Mouse (Mus musculus): Measurements from ENCODE around the gene Klhl6. TPM values are rescaled to one million over a fixed set of nuclear protein-coding genes. Genes with fewer than 3 reads are reported as not detected.

Klhl6 gene
- total and polyA plus RNA-seq, 2 experiments = 1.1 to 3.5 TPM

DNA sequence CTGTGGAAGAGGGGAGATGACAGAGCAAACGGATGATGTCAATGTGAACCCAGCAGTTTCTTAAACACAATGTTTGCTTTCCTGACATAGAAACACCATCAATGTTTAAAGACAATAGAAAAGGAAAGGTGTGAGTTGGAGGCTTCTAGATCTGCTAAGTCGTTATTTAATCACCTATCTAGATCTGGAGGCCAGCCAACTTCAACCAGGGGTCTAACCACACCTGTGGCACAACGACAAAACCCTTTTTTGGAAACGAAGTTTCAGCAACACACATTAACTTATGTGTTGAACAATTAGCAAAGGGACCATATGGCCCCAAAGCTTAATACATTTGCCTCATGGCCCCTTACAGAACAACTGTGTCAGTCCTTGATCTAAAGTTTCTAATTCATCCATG lies 6.0 kb downstream of the Klhl6 start:
- no peaks in the 10 kb centered on the region; the same call in 1 of the 2 replicates for H3K36me3 ChIP-seq (ENCODE audit: control insufficient read depth, insufficient read depth, low read length)
- 55% methylated on average over 4 of the region's 4 CpGs for WGBS
- H3K4me3 ChIP-seq (ENCODE audit: insufficient read depth, low read depth, low read length) = no peak overlapping the region
- H3K9ac ChIP-seq (ENCODE audit: low read depth, low read length) = no peak overlapping the region
- TF ChIP-seq CTCF (IDR thresholded peaks at IDR 0.05; ENCODE audit: low read depth, low read length) (no peak), POLR2A (IDR thresholded peaks at IDR 0.05; ENCODE audit: extremely low read depth, insufficient read depth, low read length) (no peak)
- no peaks in the 10 kb centered on the region for H3K27me3 ChIP-seq (ENCODE audit: control insufficient read depth, insufficient read depth, low read length)
- H3K27ac ChIP-seq (replicated peaks; ENCODE audit: insufficient read depth, low read depth, low read length) = no peak overlapping the region
- no peak for DNase-seq (ENCODE audit: extremely low read depth, low read depth, low spot score)
- H3K79me2 ChIP-seq (ENCODE audit: control insufficient read depth, insufficient read depth, low read length) = no peaks in the 10 kb centered on the region; the same call in 1 of the 2 replicates
- no peaks in the 10 kb centered on the region; the same call in 1 of the 2 replicates for H3K4me1 ChIP-seq (ENCODE audit: control insufficient read depth, insufficient read depth, low read length)

DNA sequence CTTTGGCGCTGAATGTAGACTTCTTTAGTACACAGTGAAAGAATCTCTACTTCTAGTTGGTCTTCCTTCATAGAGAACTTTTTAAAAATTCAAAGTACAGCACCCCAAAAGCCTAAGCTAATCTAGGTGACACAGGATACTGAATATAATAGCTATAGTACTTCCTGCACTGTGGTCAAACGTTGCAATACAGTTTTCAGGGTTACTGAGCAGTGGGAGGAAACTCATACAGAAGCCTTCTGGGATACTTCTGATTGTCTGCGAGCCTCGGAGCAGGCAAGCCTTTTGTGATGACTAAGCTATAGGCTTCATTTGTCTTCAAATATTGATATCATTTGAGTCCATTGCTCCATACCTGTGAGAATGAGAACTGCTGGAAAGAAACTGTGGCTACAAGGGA lies 7.4 kb downstream of the Klhl6 start:
- 68% methylated on average over 4 of the region's 4 CpGs for WGBS
- Histone ChIP-seq H3K27me3 (ENCODE audit: control insufficient read depth, insufficient read depth, low read length) (no peaks in the 10 kb centered on the region), H3K27ac (replicated peaks; ENCODE audit: insufficient read depth, low read depth, low read length) (no peak overlapping the region), H3K9ac (ENCODE audit: low read depth, low read length) (no peak overlapping the region), H3K36me3 (ENCODE audit: control insufficient read depth, insufficient read depth, low read length) (no peaks in the 10 kb centered on the region; the same call in 1 of the 2 replicates), H3K4me1 (ENCODE audit: control insufficient read depth, insufficient read depth, low read length) (no peaks in the 10 kb centered on the region; the same call in 1 of the 2 replicates), H3K4me3 (ENCODE audit: insufficient read depth, low read depth, low read length) (no peak overlapping the region), H3K79me2 (ENCODE audit: control insufficient read depth, insufficient read depth, low read length) (no peaks in the 10 kb centered on the region; the same call in 1 of the 2 replicates)
- TF ChIP-seq CTCF (IDR thresholded peaks at IDR 0.05; ENCODE audit: low read depth, low read length) (no peak), POLR2A (IDR thresholded peaks at IDR 0.05; ENCODE audit: extremely low read depth, insufficient read depth, low read length) (no peak)
- no peak for DNase-seq (ENCODE audit: extremely low read depth, low read depth, low spot score)

DNA sequence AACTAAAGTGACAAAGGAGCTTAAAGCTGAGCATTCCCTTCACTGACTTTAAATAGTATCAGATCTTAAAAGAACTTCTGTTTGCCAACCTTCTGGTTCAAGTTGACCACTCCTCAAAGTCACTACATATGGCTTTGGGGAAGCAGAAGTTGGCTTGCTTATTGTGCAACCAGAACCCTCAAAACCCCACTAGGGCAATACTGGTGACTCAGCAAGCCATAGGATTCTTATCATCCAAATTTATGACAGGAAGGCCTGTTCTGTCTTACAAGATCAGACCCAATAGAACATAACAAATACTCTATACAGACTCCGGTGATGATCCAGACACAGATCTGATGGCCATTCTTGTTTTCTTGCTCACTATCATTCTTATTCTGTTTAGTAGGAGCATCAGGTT lies 9.4 kb downstream of the Klhl6 start:
- H3K27me3 ChIP-seq (ENCODE audit: control insufficient read depth, insufficient read depth, low read length) = no peaks in the 10 kb centered on the region
- no peak overlapping the region for H3K9ac ChIP-seq (ENCODE audit: low read depth, low read length)
- 87% methylated on average over 1 of the region's 1 CpGs for WGBS
- no peak for TF ChIP-seq CTCF (IDR thresholded peaks at IDR 0.05; ENCODE audit: low read depth, low read length)
- TF ChIP-seq POLR2A (IDR thresholded peaks at IDR 0.05; ENCODE audit: extremely low read depth, insufficient read depth, low read length) = no peak
- H3K36me3 ChIP-seq (ENCODE audit: control insufficient read depth, insufficient read depth, low read length) = no peaks in the 10 kb centered on the region; the same call in 1 of the 2 replicates
- H3K79me2 ChIP-seq (ENCODE audit: control insufficient read depth, insufficient read depth, low read length) = no peaks in the 10 kb centered on the region; the same call in 1 of the 2 replicates
- H3K27ac ChIP-seq (replicated peaks; ENCODE audit: insufficient read depth, low read depth, low read length) = no peak overlapping the region
- no peaks in the 10 kb centered on the region; the same call in 1 of the 2 replicates for H3K4me1 ChIP-seq (ENCODE audit: control insufficient read depth, insufficient read depth, low read length)
- peak; percentile 34 for DNase-seq (ENCODE audit: extremely low read depth, low read depth, low spot score)
- no peak overlapping the region for H3K4me3 ChIP-seq (ENCODE audit: insufficient read depth, low read depth, low read length)

DNA sequence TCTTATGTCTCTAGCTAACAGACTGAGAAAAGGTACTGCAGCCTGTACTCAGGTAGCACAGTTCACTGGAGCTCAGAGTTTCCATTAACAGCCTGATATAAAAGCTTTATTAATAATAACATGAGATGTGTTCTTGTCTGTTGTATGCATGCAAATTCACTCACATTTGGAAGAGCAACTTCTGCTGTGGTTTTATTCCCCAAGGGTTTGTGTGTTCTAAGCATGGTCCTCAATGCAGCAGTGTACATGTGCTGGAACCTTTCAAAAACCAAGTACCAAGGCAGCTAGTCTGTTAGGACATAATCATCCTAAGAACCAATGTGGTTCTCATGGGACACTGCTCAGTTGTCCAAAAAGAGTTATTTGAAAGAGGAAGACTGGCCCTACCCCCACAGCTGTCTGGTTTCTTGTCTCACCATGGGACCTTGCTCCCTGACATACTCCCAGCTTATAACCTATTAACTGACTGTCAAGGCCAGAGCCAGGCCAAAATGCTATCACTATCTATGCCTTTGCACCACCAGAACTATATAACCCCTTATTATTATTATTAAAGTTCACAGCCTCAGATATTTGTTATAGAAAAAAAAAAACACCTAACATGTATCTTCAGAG lies 10.0 kb downstream of the Klhl6 start:
- H3K36me3 ChIP-seq (ENCODE audit: control insufficient read depth, insufficient read depth, low read length) = no peaks in the 10 kb centered on the region; the same call in 1 of the 2 replicates
- DNase-seq (ENCODE audit: extremely low read depth, low read depth, low spot score) = no peak

GRCm38 (mm10) chr16:19969506-19969905 lies 13.3 kb downstream of the Klhl6 start:
- Histone ChIP-seq H3K9ac (ENCODE audit: low read depth, low read length) (no peak overlapping the region), H3K79me2 (ENCODE audit: control insufficient read depth, insufficient read depth, low read length) (no peaks in the 10 kb centered on the region; the same call in none of the 2 replicates), H3K36me3 (ENCODE audit: control insufficient read depth, insufficient read depth, low read length) (peaks cover 2% of the 10 kb centered on the region), H3K4me1 (ENCODE audit: control insufficient read depth, insufficient read depth, low read length) (no peaks in the 10 kb centered on the region; the same call in 1 of the 2 replicates), H3K27ac (replicated peaks; ENCODE audit: insufficient read depth, low read depth, low read length) (no peak overlapping the region), H3K27me3 (ENCODE audit: control insufficient read depth, insufficient read depth, low read length) (no peaks in the 10 kb centered on the region), H3K4me3 (ENCODE audit: insufficient read depth, low read depth, low read length) (no peak overlapping the region)
- no peak for DNase-seq (ENCODE audit: extremely low read depth, low read depth, low spot score)
- WGBS = 65% methylated on average over 5 of the region's 5 CpGs
- no peak for TF ChIP-seq POLR2A (IDR thresholded peaks at IDR 0.05; ENCODE audit: extremely low read depth, insufficient read depth, low read length)
- no peak for TF ChIP-seq CTCF (IDR thresholded peaks at IDR 0.05; ENCODE audit: low read depth, low read length)

More for the DNA sequence above, 10.0 kb downstream of the Klhl6 start:
- Histone ChIP-seq H3K9ac (ENCODE audit: low read depth, low read length) (no peak overlapping the region), H3K27me3 (ENCODE audit: control insufficient read depth, insufficient read depth, low read length) (no peaks in the 10 kb centered on the region), H3K79me2 (ENCODE audit: control insufficient read depth, insufficient read depth, low read length) (no peaks in the 10 kb centered on the region; the same call in 1 of the 2 replicates), H3K27ac (replicated peaks; ENCODE audit: insufficient read depth, low read depth, low read length) (no peak overlapping the region), H3K4me1 (ENCODE audit: control insufficient read depth, insufficient read depth, low read length) (no peaks in the 10 kb centered on the region; the same call in 1 of the 2 replicates), H3K4me3 (ENCODE audit: insufficient read depth, low read depth, low read length) (no peak overlapping the region)
- TF ChIP-seq CTCF (IDR thresholded peaks at IDR 0.05; ENCODE audit: low read depth, low read length) (no peak), POLR2A (IDR thresholded peaks at IDR 0.05; ENCODE audit: extremely low read depth, insufficient read depth, low read length) (no peak)

DNA sequence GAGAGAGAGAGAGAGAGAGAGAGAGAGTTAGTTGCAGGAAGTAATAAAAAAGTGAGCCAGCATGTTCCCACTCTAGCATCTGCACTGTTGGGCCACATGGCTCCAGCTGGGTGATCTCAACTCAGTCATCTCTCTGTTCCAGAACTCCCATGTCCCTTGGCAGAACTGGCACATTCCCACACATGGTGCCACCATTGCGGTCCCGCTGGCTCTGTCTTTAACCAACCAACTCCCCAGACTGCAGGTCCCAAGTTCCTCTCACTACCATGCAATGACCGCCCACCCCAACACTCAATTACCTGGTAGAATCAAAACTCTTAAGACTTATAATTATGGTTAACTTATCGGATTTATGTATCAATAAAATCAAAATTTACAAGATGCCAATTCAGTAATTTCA lies 14.2 kb downstream of the Klhl6 start:
- DNase-seq (ENCODE audit: extremely low read depth, low read depth, low spot score) = no peak
- Histone ChIP-seq H3K79me2 (ENCODE audit: control insufficient read depth, insufficient read depth, low read length) (no peaks in the 10 kb centered on the region; the same call in 1 of the 2 replicates), H3K9ac (ENCODE audit: low read depth, low read length) (no peak overlapping the region), H3K27me3 (ENCODE audit: control insufficient read depth, insufficient read depth, low read length) (no peaks in the 10 kb centered on the region), H3K4me3 (ENCODE audit: insufficient read depth, low read depth, low read length) (no peak overlapping the region), H3K36me3 (ENCODE audit: control insufficient read depth, insufficient read depth, low read length) (peaks cover 2% of the 10 kb centered on the region), H3K27ac (replicated peaks; ENCODE audit: insufficient read depth, low read depth, low read length) (no peak overlapping the region), H3K4me1 (ENCODE audit: control insufficient read depth, insufficient read depth, low read length) (no peaks in the 10 kb centered on the region; the same call in 1 of the 2 replicates)
- 95% methylated on average over 4 of the region's 4 CpGs for WGBS
- TF ChIP-seq POLR2A (IDR thresholded peaks at IDR 0.05; ENCODE audit: extremely low read depth, insufficient read depth, low read length) (no peak), CTCF (IDR thresholded peaks at IDR 0.05; ENCODE audit: low read depth, low read length) (no peak)

Measured in liver, adult 2 months (tissue).